Mouse (Mus musculus): ENCODE data around the gene Adamts3.

GRCm38 (mm10) chr5:89859603-89860002 is 23.5 kb downstream of the Adamts3 start:
- TF ChIP-seq CTCF (conservative IDR thresholded peaks at IDR 0.05; ENCODE audit: low read length) (no peak), POU5F1 (IDR thresholded peaks at IDR 0.05; ENCODE audit: borderline replicate concordance, low read length) (no peak)
